Mouse (Mus musculus): ENCODE measurements around the gene Sapcd1. TPM values are rescaled to one million over a fixed set of nuclear protein-coding genes. Genes with fewer than 3 reads are reported as not detected.
A peak's percentile ranks its signal among the peaks of the same experiment; 100 is the strongest.

Sapcd1 gene
- polyA plus RNA-seq, 1 experiment from 2014 or later: 1.4 TPM

GRCm38 (mm10) chr17:35061299-35061698, 33.5 kb upstream of the Sapcd1 start:
- WGBS: 81% methylated on average over 8 of the region's 8 CpGs
- peaks cover 52% of the 10 kb centered on the region for H3K4me1 ChIP-seq
- H3K9me3 ChIP-seq (replicated peaks): no peaks in the 10 kb centered on the region
- H3K27me3 ChIP-seq (ENCODE audit: low read depth, poor library complexity, severe bottlenecking): peaks cover 39% of the 10 kb centered on the region
- no peak for DNase-seq (ENCODE audit: low spot score)
- peaks cover 59% of the 10 kb centered on the region for H3K36me3 ChIP-seq
- H3K4me3 ChIP-seq: peak overlapping the region; percentile 18; the same call in 1 of the 2 replicates
- no peak overlapping the region for H3K27ac ChIP-seq

GRCm38 (mm10) chr17:35060737-35061297, 33.0 kb upstream of the Sapcd1 start:
- no peak overlapping the region for H3K27ac ChIP-seq
- WGBS: 60% methylated on average over 22 of the region's 22 CpGs
- H3K4me3 ChIP-seq: peak overlapping the region; percentile 78
- peaks cover 35% of the 10 kb centered on the region for H3K27me3 ChIP-seq (ENCODE audit: low read depth, poor library complexity, severe bottlenecking)
- peaks cover 49% of the 10 kb centered on the region for H3K4me1 ChIP-seq
- no peaks in the 10 kb centered on the region for H3K9me3 ChIP-seq (replicated peaks)
- no peak for DNase-seq (ENCODE audit: low spot score)
- peaks cover 64% of the 10 kb centered on the region for H3K36me3 ChIP-seq

- H3K27me3 ChIP-seq (ENCODE audit: low read depth, poor library complexity, severe bottlenecking): peaks cover 27% of the 10 kb centered on the region
- 29% methylated on average over 14 of the region's 14 CpGs for WGBS
These were observed 32.3 kb upstream of the Sapcd1 start for GRCm38 (mm10) chr17:35060071-35060470.

GRCm38 (mm10) chr17:35058911-35059892, 31.4 kb upstream of the Sapcd1 start, which contains the start of gene Ddah2:
TSS of gene Ddah2 (plus strand) at chr17:35059035.
- peaks cover 33% of the 10 kb centered on the region for H3K4me1 ChIP-seq
- WGBS: under 1% methylated on average over 57 of the region's 57 CpGs
- peak within 1 kb of the TSS; percentile 78 for H3K4me3 ChIP-seq
- DNase-seq (ENCODE audit: low spot score): peak; percentile 95
- H3K36me3 ChIP-seq: peaks cover 80% of the 10 kb centered on the region
- H3K27me3 ChIP-seq (ENCODE audit: low read depth, poor library complexity, severe bottlenecking): peaks cover 20% of the 10 kb centered on the region
- H3K9me3 ChIP-seq (replicated peaks): no peaks in the 10 kb centered on the region
- peak within 1 kb of the TSS; percentile 96 for H3K27ac ChIP-seq

More at GRCm38 (mm10) chr17:35060071-35060470, 32.3 kb upstream of the Sapcd1 start:
- H3K27ac ChIP-seq: peak overlapping the region; percentile 96
- no peaks in the 10 kb centered on the region for H3K9me3 ChIP-seq (replicated peaks)
- H3K36me3 ChIP-seq: peaks cover 72% of the 10 kb centered on the region
- H3K4me3 ChIP-seq: peak overlapping the region; percentile 78
- H3K4me1 ChIP-seq: peaks cover 42% of the 10 kb centered on the region
- DNase-seq (ENCODE audit: low spot score): no peak

GRCm38 (mm10) chr17:35058316-35058715, 30.5 kb upstream of the Sapcd1 start:
- Histone ChIP-seq H3K27me3 (ENCODE audit: low read depth, poor library complexity, severe bottlenecking) (peaks cover 11% of the 10 kb centered on the region), H3K4me1 (peaks cover 31% of the 10 kb centered on the region), H3K27ac (peak overlapping the region; percentile 96), H3K9me3 (replicated peaks) (no peaks in the 10 kb centered on the region), H3K36me3 (peaks cover 83% of the 10 kb centered on the region), H3K4me3 (peak overlapping the region; percentile 78)
- 61% methylated on average over 9 of the region's 9 CpGs for WGBS
- no peak for DNase-seq (ENCODE audit: low spot score)

- 83% methylated on average over 3 of the region's 3 CpGs for WGBS
- Histone ChIP-seq H3K4me1 (peaks cover 37% of the 10 kb centered on the region), H3K9me3 (replicated peaks) (no peaks in the 10 kb centered on the region), H3K4me3 (no peak overlapping the region), H3K36me3 (peaks cover 83% of the 10 kb centered on the region), H3K27me3 (ENCODE audit: low read depth, poor library complexity, severe bottlenecking) (peaks cover under 1% of the 10 kb centered on the region; the same call in 1 of the 2 replicates), H3K27ac (no peak overlapping the region)
- no peak for DNase-seq (ENCODE audit: low spot score)
These were observed 29.3 kb upstream of the Sapcd1 start for GRCm38 (mm10) chr17:35057090-35057489.

GRCm38 (mm10) chr17:35055691-35056495, 28.1 kb upstream of the Sapcd1 start:
- Histone ChIP-seq H3K36me3 (peaks cover 72% of the 10 kb centered on the region), H3K27ac (no peak overlapping the region), H3K4me3 (no peak overlapping the region), H3K27me3 (ENCODE audit: low read depth, poor library complexity, severe bottlenecking) (no peaks in the 10 kb centered on the region), H3K4me1 (peaks cover 40% of the 10 kb centered on the region), H3K9me3 (replicated peaks) (no peaks in the 10 kb centered on the region)
- WGBS: 95% methylated on average over 7 of the region's 7 CpGs
- no peak for DNase-seq (ENCODE audit: low spot score)

GRCm38 (mm10) chr17:35052271-35052798, 24.5 kb upstream of the Sapcd1 start:
- peaks cover 53% of the 10 kb centered on the region for H3K4me1 ChIP-seq
- peak overlapping the region; percentile 95; the same call in 1 of the 2 replicates for H3K27ac ChIP-seq
- H3K27me3 ChIP-seq (ENCODE audit: low read depth, poor library complexity, severe bottlenecking): no peaks in the 10 kb centered on the region
- no peaks in the 10 kb centered on the region for H3K9me3 ChIP-seq (replicated peaks)
- H3K36me3 ChIP-seq: peaks cover 52% of the 10 kb centered on the region
- DNase-seq (ENCODE audit: low spot score): no peak
- H3K4me3 ChIP-seq: peak overlapping the region; percentile 76
- 84% methylated on average over 12 of the region's 12 CpGs for WGBS

GRCm38 (mm10) chr17:35051156-35052086, 23.6 kb upstream of the Sapcd1 start:
- WGBS: under 1% methylated on average over 21 of the region's 21 CpGs
- Histone ChIP-seq H3K4me1 (peaks cover 61% of the 10 kb centered on the region), H3K27me3 (ENCODE audit: low read depth, poor library complexity, severe bottlenecking) (no peaks in the 10 kb centered on the region)

GRCm38 (mm10) chr17:35050126-35050750, 22.4 kb upstream of the Sapcd1 start:
- 1% methylated on average over 27 of the region's 27 CpGs for WGBS
- peak; percentile 81 for DNase-seq (ENCODE audit: low spot score)
- H3K4me3 ChIP-seq: peak overlapping the region; percentile 76
- H3K9me3 ChIP-seq (replicated peaks): no peaks in the 10 kb centered on the region
- H3K4me1 ChIP-seq: peaks cover 72% of the 10 kb centered on the region
- no peaks in the 10 kb centered on the region for H3K27me3 ChIP-seq (ENCODE audit: low read depth, poor library complexity, severe bottlenecking)
- H3K27ac ChIP-seq: peak overlapping the region; percentile 95
- peaks cover 32% of the 10 kb centered on the region for H3K36me3 ChIP-seq

More at GRCm38 (mm10) chr17:35051156-35052086, 23.6 kb upstream of the Sapcd1 start:
- Histone ChIP-seq H3K36me3 (peaks cover 43% of the 10 kb centered on the region), H3K4me3 (peak overlapping the region; percentile 76), H3K9me3 (replicated peaks) (no peaks in the 10 kb centered on the region), H3K27ac (peak overlapping the region; percentile 95)
- DNase-seq (ENCODE audit: low spot score): peak; percentile 75

GRCm38 (mm10) chr17:35049561-35050016, 21.8 kb upstream of the Sapcd1 start, which contains the start of gene Clic1:
TSS of gene Clic1 (plus strand) at chr17:35049966.
- H3K9me3 ChIP-seq (replicated peaks): no peaks in the 10 kb centered on the region
- H3K4me1 ChIP-seq: peaks cover 77% of the 10 kb centered on the region
- peak within 1 kb of the TSS; percentile 95 for H3K27ac ChIP-seq
- 2% methylated on average over 11 of the region's 11 CpGs for WGBS
- no peaks in the 10 kb centered on the region for H3K27me3 ChIP-seq (ENCODE audit: low read depth, poor library complexity, severe bottlenecking)
- peaks cover 25% of the 10 kb centered on the region for H3K36me3 ChIP-seq
- DNase-seq (ENCODE audit: low spot score): peak; percentile 83
- peak within 1 kb of the TSS; percentile 76 for H3K4me3 ChIP-seq

All from limb, embryonic 10.5 days (tissue).